Mouse (Mus musculus) liver, embryonic 14.5 days (tissue): ENCODE measurements around the gene Pigq.

Experiments
- CTCF ChIP-seq: IDR thresholded peaks from 2 replicates; pipeline ENCODE4 v1.5.1; 2016; ENCODE audit warnings: antibody characterized with exemption, low read depth, control low read depth
- EP300 ChIP-seq: IDR thresholded peaks from 2 replicates; pipeline ENCODE4 v1.6.1; 2016; ENCODE audit warnings: antibody characterized with exemption, low read depth

DNA sequence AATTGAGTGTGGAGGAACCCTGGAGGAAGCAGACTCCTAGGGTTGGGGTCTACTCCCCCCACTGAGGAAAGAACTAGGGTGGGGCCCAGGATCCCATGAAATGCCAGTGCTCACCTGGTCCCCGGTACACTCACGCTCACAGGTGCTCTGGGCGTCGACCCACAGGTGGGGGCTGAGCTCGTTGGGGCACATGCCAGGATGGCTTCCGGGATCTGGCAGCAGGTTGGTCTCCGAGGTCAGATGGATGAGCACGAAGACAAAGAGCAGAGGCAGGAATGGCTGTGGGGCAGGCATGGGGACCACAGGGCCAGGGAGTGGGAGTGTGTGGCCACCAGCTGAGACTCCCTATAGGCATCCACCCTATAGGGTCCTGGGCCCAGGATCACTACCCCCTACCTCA lies 65.0 kb downstream of the Pigq start:
- TF ChIP-seq CTCF: no peak
- TF ChIP-seq EP300: no peak
